Mouse (Mus musculus): Measurements from ENCODE around the gene Tmem269. TPM values are rescaled to one million over a fixed set of nuclear protein-coding genes. Genes with fewer than 3 reads are reported as not detected.

Gene Tmem269
- polyA plus RNA-seq, 1 experiment, result 0.43 TPM

- DNase-seq (ENCODE audit: low spot score), result no peak
These were observed 20.6 kb upstream of the Tmem269 start for GRCm38 (mm10) chr4:119238661-119239060.

- no peak for DNase-seq (ENCODE audit: low spot score)
These were observed 16.3 kb upstream of the Tmem269 start for GRCm38 (mm10) chr4:119234348-119234747.

DNA sequence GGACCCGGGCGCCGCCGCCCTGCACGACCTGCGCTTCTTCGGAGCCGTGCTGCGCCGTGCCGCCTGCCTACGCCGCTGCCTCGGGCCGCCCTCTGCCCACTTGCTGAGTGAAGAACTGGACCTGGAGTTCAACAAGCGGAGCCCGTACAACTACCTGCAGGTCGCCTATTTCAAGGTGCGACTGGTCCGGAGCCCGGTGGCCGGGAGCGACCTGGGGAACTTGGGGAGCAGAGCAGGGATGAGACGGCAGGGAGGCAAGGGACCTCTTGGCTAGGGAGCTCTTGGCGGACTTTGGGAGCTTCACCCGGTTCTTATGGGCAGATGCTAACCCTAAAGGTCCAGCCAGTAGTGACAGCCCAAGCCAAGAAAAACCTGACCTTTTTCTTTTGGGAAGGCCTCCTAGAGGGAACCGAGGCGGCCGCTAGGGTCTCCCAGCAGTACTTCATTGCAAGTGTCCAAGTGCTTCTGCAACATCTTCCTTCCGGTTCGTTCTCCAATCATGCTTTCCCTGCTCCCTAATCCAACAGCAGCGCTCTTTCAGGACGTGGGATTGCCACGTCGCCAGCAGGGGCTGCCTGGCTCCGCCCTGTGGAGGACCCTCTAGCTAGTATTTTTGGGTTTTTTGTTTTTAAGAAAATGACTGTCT lies 15.4 kb upstream of the Tmem269 start:
- DNase-seq (ENCODE audit: low spot score), result no peak

DNA sequence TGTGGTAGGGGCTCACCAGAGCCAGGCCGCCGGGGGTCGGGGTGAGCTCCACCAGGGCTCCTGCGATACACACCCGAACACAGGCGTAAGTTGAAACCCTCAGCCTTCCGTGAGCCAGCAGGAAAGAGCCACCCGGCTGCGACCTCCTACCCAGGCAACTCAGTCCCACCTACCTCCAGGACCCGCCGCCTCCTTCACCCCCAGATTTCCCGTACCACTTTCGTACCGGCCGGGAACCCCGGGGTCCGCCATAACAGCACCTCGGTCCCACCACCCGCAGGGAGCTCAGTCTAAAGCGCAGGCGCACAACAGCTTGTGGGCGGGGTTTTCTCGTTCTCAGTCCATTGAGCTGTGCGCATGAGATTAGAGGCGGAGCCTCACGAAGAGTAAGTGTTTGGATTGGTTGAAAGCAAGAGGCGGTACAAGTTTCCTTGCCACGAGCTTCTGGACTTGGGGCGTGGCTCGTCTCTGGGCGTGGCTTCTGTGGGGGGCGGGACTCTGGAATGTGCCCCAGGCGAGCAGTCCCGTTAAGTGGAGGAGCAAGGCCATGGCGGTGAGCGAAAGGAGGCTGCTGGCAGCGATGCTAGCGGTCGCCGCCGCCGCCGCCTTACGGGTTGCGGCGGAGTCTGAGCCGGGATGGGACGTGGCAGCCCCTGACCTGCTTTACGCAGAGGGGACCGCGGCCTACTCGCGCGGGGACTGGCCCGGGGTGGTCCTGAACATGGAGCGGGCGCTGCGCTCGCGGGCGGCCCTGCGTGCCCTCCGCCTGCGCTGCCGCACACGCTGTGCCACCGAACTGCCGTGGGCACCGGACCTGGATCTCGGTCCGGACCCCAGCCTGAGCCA lies 14.6 kb upstream of the Tmem269 start, which contains the start of the genes AU022252 and P3h1:
Gene AU022252, minus strand, starts transcription at position 303 of the 846 bp plus-strand sequence.
Gene P3h1, plus strand, starts transcription at position 506 of the 846 bp plus-strand sequence.
- peak; percentile 93 for DNase-seq (ENCODE audit: low spot score)

DNA sequence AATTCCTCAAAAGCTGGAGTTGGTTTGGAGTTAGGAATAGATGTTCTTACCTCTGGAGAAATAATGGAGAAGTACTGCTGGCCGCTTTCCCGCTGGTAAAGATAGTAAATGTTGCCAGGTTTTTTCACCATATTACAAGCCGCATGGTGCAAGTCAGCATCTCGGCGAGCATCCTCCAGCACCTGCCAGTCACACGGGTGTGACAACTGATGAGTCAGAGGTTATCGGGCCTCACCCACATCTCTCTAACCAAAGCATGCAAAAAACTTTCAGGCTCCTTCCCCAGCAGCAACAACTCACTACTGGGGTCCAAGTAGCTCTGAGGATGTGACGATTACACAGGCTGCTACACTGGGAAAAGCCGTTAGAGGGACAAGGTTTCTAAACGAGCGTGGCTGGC lies 8.7 kb upstream of the Tmem269 start:
- DNase-seq (ENCODE audit: low spot score), result no peak

DNA sequence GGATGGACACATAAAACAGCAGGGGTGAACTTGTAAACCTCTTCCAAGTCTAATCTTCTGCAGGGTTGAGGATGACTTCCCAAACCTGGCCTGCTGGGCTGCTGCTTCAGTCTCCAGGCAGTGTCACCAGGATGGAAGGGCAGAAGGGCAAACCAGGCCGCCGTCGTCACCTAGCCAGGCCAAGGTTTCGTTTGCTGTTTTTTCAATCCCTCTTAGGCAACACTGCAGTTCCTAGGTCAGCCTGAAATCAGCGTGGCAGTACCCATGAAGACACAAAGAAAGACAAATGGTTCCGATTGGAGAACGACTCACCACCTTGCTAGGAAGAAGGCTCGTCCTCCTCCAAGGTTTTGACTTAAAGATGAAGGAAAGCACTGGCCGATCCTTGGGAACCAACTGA lies 7.7 kb upstream of the Tmem269 start:
- DNase-seq (ENCODE audit: low spot score), result no peak

- DNase-seq (ENCODE audit: low spot score), result no peak
These were observed 6.5 kb upstream of the Tmem269 start for GRCm38 (mm10) chr4:119224534-119224933.

DNA sequence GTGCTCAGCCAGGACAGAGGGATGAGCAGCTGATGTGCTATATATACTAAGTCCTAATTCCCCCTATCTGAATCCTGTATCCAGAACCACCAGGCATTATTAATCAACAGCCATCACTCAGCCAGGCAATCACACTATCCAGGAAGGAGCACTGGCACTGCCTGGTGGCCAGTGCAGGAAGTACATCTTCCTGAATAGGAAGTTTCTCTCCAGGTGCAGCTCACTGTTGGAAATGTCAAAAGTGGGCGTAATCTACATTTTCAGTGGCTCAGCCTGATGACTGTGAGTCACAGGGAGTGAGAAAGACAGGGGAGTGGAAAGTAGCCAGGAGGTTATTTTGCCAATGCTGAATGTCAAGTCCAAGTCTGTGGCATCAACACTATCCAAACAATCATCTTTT lies 5.7 kb upstream of the Tmem269 start:
- no peak for DNase-seq (ENCODE audit: low spot score)

- DNase-seq (ENCODE audit: low spot score), result no peak
These were observed 1.4 kb downstream of the Tmem269 start for GRCm38 (mm10) chr4:119216667-119217066.

DNA sequence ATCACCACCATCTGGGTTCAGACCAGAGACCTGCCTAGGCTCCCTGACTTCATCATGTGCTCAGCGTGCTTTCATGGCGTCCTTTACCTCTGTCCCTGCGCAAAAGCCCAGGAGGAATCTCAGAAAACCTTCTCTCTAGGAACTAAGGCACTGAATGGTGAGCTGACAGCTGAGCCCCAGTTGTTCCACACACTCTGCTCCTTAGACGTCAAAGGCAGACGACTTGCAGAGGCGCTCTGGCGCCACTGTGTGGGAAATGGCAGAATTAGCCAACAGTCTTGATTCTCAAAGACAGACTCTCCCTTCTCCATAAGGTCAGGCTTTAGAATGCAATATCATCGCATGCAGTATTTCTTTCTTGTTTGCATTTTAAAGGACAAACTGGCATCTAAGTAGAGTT lies 13.3 kb downstream of the Tmem269 start:
- no peak for DNase-seq (ENCODE audit: low spot score)

DNA sequence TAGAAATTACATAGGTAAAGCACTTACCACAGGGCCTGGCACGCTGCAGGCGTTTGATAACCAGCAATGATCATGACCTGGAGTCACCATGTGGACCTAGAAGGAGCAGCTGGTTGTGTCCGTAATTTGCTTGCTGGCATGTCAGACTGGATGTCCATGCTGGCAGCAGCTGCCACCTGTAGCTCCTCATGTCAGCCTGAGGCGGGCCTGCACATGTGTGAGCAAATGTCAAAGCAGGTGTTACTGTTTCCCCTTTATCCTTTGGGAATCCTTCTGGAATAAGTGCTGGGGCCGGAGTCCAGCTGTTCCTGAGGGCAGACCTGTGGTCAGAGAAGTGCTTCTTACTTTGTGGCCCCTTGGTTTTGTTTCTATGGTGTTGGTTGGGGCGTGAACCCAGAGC lies 19.9 kb downstream of the Tmem269 start:
- no peak for DNase-seq (ENCODE audit: low spot score)

GRCm38 (mm10) chr4:119195582-119196320 lies 22.3 kb downstream of the Tmem269 start:
- no peak for DNase-seq (ENCODE audit: low spot score)

DNA sequence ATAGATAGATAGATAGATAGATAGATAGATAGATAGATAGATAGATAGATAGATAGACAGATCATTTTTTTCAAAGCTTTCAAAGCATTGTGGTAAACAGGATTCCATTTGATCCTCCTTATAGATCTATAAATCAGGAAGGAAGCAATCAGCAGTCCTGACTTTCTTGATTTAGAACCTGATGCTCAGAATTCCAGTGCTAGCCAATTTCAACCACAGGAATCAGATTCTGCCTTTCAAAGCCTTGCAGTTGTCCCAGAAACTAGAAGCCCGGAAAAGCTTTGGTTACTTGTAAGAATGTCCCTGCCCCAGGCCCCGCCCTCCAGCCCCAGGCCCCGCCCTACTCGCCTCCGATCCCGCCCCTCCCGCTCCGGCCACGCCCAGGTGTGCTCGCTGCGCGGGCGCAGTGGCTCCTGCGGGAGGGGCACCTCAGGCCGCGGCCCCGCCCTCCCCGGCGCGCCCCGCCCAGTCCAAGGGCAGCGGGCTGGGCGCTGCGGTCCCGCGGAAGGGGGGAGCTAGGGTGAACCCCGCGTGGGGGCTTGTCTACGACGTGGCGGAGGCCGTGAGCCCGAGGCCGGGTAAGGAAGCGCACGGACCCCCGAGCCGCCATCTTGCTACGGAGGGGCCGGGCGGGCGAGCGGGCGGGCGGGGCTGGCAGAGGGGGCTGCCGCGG lies 23.0 kb downstream of the Tmem269 start, which contains the start of gene Svbp:
Gene Svbp, plus strand, starts transcription at position 398 of the 673 bp plus-strand sequence.
- peak; percentile 76 for DNase-seq (ENCODE audit: low spot score)

DNA sequence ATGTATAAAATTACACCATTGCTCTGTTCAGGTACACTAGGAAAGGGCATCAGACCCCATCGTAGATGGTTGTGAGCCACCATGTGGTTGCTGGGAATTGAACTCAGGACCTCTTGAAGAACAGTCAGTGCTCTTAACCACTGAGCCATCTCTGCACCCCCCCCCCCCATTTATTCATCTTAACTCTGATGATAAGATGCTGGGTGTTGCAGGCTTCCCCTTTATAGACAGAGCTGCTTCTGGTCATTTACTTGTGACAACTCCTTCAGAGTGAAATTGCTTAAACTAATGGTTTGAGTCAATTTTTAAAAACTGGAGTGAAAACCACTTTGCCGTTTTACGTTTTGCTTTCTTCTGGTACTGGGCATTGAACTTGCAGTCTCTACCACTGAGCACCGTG lies 25.3 kb downstream of the Tmem269 start:
- DNase-seq (ENCODE audit: low spot score), result no peak

DNA sequence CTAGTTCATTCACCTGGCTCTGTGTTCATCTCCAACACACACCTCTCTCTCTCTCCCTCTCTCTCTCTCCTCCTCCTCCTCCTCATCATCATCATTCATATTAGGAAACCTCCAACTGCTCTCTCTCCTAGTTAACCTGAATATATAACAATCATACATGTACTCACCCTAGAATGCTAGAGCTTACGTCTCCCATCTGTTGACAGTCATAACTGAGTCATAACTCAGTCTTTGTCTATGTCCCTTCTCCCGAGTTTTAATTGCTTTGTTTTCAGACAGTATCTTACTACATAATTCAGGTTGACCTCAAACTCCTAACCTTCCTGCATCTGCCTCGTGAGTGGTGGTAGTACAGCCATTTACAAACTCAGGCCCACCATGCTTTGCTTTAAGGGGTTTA lies 26.7 kb downstream of the Tmem269 start:
- DNase-seq (ENCODE audit: low spot score), result no peak

GRCm38 (mm10) chr4:119190618-119191017 lies 27.4 kb downstream of the Tmem269 start:
- no peak for DNase-seq (ENCODE audit: low spot score)

- no peak for DNase-seq (ENCODE audit: low spot score)
These were observed 28.2 kb downstream of the Tmem269 start, which contains the start of gene Ermap for GRCm38 (mm10) chr4:119189864-119190263. TSS of gene Ermap (minus strand) at chr4:119190011.

- DNase-seq (ENCODE audit: low spot score), result no peak
These were observed 28.6 kb downstream of the Tmem269 start for GRCm38 (mm10) chr4:119189392-119189791.

GRCm38 (mm10) chr4:119188060-119188785 lies 29.8 kb downstream of the Tmem269 start:
- no peak for DNase-seq (ENCODE audit: low spot score)

GRCm38 (mm10) chr4:119185771-119186170 lies 32.2 kb downstream of the Tmem269 start:
- no peak for DNase-seq (ENCODE audit: low spot score)

DNA sequence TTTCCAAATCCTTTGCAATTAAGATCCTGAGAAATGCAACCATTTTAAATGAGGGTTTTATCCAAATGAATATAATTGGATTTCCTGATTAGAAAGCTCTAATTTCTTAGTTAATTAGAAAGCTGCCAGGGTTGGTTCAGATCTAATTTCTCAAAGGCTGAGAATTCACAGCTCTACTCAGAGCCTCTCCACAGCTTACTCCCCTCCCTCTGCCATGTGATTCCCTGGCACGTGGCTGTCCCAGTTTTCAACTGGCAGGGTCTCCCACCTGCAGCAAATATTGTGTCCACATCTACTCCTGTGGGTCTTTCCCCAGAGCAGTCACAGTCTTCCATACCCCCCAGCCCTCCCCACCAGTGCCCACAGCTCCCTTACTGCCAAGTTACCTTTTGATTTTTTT lies 34.5 kb downstream of the Tmem269 start:
- DNase-seq (ENCODE audit: low spot score), result no peak

All from urinary bladder, adult 2 months (tissue).